Mouse (Mus musculus) cerebellum, adult 9-11 months (tissue): ENCODE measurements at regions not wholly inside any gene's neighbourhood (a gene's known extent, or its start where the extent isn't known, plus 50 kb on each side); places are given as distances from the start of the nearest gene placed in this dataset.

ENCODE experiments used
- DNase-seq: peaks from one replicate; pipeline ENCODE4 v3.0.0; 2022

DNA sequence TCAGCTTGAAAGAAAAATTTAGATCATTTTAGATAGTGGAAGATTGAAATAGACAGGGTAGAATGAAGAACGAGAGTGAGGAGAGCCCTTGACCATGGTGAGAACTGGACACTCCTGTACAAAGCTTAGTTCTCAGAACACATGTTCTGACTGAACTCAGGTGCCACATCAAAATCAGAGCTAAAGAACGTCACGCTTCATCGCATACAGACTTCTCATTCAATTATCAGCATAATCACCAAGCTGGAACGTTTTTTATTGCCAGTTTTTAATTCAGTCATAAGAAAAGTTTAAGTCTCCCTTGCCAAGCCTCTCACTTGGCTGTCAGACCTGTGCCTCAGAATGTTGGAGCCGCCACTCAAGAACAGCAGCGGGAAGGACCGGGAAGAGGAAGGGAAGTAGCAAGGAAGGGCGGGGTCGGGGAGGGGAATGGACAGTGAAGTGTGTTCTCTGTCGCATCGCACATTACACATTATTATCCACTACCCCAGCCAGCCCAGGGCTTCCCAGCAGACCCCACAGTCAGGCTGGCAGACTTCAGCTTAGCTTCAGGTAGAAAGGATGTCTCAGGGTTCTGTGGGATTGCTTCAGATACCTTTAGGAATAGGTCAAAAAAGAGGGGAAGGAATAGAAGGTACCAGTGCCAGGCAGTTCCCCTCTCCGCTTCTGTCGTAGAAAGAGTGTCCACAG is 140.1 kb upstream of the Smim15 start:
- no peak for DNase-seq

DNA sequence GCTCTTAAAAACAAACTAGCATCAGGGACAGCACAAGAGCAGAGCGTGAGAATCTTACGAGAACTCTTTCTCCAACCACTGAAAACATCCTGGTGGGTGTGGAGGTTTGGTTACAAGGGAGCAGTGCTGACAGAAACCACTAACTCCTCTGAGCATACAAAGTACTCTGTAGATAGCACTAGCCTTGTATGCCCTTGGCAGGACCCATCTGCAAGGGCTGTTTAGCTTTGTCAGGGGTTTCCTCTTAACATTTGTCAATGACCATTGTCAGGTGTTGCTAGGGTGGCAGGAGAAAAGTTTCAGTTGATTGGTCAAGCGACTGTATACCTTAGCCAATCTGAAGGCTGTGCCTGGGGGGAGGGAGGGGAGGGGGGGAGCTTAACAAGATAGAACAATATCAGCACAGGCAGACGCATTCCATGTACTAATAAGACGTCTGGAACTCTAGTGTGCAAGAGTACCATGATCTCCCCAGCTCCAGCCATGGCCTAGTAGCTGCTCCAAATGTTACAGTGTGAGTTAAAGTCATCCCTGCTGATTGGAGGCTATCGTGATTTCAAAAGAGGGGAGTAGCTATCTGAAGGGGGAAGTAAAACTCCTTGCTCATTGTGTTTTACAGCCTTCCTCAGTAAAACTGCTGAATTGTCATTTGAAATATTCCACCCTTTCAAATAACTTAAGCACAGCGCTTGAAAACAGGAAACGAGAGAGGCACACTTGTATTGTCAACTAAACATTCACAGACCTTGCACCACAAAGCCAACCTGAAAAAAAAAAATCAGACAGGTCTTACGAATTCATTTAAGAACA is 140.9 kb upstream of the Smim15 start:
- DNase-seq, result no peak

DNA sequence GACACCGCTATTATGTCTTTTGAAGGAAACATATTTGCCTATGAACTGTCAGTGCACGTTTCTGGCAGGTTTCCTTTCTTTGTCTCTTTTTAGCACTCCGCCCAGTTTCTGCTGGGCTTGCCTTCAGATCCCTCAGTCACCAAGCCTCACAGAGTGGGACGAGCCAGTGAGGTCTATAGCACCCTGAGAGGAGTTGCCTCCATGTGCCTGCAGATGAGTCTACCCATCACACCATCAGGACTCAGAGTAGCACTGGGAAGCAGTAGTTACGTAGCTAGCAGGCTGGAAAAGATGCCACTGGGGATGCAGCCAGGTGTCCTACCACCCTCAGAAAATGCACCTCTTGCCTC is 141.5 kb upstream of the Smim15 start:
- DNase-seq, result no peak

DNA sequence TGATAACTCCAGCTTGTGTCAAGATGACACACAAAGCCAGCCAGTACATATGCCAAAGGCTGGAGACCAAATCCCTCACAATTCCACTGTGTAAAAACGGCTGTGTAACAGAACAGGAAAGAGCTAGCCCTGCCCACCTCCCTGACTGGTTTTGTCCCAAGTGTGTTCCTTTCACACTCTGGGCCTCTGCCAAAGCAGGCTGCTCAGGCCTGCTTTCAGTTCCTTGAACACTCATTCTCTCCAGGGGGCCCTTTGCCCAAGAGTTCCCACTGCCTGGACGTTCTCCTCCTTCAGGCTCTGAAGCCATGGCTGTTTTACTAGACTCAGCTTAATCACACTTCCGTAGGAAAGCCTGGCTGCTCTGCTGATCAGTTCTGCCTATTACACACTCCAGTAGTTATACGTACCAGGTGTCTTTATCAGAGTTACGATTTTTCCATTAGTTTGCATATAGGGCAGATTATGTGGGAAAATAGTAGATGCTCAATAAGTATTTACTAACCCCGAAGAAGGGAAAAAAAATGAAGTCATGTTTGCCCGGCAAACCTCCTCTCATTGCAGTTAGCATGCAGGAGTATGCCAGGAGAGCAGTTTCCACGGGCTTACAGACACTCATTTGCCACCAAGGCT is 144.5 kb upstream of the Smim15 start:
- DNase-seq, result no peak

DNA sequence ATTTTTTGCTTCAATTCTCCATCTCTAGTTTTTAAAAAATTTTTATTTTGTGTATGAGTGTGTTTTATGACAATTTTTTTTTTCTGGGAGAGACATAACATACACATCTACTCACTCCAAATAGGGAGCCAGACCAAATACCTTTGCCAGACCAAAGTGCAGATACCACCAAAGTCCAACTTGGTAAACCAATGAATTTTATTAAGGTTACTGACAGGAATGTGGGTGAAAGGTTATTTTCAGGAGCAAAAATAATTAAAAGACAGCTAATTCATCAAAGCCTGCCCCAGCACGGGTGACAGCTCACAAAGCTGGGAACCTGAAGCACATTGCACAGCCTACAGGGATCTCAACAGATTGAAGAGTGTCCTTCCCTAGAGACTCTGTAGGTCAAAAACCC is 146.6 kb upstream of the Smim15 start:
- no peak for DNase-seq

DNA sequence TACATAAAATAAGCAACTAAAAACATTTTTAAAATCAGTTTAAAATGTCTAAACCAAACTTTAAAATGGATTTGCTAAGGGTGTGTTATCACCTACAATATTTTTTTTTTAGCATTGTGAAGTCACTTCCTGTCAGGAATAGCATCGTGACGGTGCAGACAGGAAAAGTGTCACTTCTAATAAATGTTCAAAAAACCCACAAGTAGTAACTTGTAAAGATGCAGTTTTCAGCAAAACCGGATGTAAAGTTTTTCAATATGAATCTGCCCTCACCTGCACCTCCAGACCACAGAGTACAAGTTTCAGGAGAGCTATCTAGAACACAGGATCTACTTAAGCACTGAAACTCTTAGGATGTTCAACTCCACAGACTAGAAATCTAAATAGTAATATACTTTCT is 147.1 kb upstream of the Smim15 start:
- no peak for DNase-seq

DNA sequence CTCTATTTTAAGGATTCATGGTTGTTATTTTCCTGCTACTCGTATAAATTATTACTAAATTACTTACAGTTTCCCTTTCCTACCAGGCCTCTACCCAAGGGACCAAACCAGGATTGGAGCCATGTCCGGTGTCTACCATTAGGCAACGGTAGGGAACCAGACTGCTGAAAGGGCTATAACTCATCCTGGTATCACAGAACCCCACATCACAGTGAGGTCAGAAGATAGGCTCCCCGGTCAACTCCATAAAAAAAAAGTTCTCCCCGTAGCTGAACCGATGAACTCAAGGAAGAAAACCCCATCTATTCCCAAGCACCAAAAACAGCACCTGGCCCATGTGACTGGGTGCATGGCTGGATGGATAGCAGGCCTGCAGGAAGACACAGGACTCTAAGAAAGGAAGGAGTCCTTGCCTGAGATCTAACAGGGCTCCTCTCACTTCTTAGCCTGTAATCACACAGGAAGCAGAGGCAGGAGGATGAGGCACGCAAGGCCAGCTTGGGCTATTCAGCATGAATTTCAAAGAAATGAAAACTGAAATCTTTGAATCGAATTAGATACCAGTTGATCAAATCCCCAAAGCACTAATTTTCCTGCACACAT is 150.6 kb upstream of the Smim15 start:
- DNase-seq, result no peak

DNA sequence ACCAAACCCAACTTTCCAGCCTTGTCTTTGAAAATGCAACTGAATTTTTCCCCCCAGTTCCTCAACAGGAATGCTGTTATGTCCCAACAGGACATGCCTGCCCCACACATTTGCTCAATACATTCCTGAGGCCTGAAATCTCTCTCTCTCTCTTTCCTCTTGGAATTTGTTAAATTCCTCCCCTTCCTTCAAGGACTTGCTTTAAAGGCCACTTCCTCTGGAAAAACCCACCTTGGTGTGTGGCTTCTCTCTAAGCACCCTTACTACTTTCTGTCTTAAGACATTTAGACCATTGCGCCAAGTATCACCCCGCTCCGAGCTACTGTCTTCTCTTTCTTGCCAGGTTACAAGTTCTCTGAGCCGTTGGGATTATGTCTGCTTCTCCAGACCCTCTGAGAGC is 151.2 kb upstream of the Smim15 start:
- DNase-seq, result no peak

DNA sequence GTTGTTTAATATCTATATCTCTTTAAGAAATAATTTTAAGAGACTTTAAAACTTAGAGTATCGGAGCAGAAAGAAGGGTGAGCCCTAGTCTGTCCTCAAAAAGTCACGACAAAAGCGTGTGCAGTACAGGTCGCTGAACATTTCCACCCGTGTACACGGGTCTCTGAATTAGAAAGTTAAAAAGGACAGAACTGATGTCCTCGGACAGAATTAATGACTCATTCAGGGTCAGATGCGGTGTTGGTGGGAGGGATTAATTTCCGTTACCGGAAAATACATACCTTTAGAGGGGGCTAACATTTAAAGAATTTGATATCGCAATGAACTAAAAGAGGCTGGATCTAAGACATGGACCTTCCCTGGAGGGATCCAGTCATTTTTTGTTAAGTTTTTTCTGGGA is 152.3 kb upstream of the Smim15 start:
- no peak for DNase-seq

DNA sequence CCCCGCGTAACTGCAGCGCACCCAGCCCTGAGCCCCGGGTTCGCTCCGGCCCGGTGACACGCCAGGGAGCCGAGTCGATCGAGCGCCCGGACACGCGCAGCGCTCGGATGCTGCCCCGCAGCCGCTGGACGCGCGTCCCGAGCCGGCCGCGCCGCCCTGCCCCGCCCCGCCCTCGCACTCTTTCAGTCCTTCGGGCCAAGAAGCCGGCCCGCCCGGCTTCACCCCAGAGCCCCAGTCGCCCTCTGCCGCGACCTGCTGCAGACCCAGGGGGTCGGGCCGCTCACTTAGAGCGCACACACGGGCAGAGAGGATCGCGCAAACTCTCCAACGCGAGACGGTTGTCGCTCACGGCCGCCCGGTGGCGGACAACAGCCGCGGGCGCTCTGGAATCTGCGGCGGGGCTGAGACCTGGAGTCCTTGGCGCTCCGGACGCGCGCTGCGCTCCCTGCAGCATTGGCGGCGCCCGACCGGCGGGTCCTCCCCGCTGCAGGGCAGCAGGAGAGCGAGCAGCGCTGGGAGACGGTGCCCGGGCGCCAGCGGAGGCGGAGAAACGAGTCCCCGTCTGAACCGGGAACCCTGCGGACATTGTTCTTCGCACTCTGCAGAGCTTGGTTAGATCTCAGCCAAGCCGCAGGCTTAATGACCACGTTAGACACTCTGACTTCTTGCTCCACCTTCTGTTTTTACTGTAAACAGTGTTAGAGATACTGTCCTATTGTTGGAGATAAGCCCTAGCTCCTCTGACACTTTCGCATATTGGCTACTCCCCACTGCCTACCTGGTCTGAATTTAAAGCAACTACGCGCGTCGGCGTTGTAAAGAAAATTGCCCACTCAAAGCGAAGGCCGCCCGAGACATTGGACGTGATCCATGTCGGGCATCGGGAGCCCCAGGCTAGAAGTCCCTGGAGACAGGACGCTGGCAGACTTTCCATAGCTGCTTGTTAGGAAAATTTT is 153.1 kb upstream of the Smim15 start:
- peak; percentile 71 for DNase-seq

DNA sequence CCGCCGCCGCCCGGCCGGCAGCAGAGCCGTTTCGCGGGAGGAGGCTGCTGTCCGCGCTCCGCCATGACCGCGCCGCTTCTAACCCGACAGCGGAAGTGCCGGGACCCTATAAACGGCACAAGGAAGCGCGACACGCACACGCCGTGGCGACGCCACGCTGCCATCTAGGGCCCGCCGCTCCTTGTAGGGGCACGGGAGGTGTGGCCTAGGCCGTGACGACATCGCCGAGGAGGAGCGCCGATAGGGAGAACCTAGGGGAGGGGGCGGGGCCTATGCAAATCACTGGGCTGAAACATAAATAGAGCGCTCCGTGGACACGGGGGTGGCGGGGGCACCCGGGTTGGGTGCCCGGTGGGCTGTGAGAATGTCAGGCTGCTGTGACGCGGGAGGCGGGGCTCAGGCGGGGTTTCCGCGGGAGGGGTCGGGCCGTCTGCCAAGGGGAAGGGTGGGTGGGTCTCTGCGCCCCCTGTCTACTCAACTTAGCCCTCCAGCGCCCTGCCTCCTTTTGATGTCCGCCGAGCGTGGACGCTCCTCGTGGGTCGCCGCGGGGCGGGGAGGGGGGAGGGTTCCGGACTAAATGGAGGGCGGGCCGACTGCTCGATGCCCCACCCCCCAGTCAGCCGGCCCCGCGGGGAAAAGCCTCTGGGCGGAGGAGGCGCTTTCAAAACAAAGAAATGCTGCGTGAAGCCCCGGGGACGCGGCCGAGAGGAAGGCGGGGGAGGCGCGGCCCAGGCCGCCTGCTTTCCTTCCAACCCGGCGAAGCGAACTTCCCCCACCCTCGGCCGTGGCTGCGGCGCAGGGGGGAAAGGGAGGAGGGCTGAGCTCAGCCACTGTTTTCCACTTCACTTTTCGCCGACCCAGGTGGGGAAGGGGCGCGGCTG is 154.0 kb upstream of the Smim15 start:
- peak; percentile 99 for DNase-seq

DNA sequence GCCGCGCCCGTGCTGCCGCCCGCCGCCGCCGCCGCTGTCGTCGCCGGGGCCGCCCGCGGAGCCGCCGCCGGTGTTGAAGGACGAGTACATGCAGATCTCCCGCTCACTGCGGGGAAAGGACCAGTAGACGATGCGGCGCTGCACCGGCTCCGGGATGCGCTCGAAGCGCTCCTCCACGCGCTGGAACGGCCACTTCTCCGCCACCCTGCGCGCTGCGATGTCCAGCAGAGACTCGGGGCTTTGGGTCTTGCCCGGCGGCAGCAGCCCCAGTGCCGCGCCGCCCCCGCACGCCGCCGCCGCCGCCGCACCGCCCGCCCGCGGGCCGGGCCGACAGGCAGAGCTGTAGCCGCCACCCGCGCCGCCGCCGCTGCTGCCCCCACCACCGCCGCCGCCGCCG is 154.7 kb upstream of the Smim15 start:
- DNase-seq, result no peak

DNA sequence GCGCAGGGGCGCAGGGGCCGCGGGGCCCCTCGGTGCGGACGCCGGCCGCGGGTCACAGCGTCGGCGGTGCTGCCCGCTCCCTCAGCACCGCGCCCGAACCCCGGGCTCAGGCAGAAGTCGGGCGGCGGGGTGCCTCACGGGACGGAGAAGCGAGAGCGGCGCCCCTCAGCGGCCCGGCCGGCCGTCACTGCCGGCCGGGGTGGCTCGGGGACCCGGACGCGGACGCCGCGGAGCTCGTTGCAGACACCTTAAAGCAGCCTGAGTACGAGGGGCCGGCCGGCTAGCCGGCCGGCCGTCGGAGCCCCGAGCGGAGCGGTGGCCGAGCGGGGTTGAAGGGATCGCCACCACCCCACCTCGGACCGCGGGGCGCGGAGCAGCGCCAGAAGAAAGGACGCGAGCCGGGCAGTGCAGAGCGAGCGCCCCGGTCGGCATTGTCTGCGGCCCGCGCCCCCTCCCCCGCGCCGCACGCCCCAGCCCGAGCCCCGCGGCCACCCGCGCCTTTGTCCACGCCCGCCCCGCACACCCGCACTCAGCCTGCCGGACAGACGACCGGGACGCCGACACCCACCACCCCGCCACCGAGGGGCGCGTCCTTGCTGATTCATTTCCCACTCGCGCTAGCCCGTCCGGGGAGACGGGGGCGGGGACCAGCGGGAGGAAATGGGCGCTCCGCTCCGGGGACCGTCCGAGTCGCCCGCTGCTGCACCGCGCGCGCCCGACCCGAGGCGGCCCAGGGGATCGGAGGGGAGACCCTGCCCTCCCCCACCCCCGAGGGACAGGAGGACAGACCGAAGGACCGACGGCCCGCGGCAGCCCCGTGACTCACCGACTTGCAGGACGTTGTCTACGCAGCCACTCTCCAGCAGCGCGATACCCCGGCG is 155.4 kb upstream of the Smim15 start:
- DNase-seq, result peak; percentile 71

DNA sequence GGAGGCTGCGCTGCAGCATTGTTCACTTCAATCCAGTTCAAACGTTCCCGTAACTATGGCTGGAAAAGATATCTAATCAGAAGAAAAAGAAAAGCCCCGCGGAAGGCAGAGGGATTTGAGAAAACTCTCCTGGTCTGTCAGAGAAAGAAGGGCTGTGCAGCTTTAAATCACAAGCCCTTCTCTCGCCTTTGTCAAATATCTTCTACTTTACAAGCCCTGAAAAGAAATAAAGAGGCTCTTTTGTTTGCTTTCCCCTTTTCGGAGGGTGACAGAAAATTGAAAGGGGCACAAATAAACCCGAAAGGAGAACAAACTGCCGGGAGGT is 156.1 kb upstream of the Smim15 start:
- DNase-seq, result no peak

DNA sequence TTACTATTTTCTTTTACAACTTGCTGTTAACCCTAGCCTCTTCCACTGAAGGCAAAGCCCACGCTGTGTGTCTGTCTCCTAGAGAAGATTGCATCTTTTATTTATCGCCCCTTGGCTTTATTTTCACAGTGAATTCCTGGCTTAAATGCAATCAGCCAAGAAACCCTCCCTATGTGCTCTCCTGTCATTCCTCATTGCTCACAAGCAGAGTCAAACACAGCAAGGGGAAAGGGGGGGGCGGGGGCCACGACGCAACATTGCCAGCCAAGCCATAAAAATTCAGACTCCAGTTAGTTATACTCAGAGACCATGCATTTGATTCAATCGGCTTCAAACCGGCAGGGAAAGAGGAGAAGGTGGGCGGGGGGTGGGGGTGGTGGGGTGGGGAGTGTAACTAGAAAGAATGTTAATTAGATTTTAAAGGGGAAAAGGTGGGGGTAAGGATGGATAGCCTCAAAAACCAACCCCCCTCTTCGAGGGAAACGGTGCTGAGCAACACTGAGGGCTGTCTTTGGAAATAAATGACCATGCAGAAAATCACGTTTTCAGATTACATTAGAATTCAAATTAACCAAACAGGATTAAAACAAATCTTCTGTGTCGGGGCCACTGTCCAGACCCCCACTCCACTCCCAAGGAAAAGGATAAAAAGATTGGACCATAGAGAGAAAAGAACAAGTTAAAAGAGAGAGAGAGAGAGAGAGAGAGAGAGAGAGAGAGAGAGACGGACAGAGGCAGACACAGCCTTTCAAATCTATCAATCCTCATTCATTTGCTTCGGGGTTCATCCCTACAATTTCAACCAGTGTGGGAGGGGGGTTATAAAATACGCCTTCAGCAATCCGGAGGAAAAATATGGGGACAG is 156.6 kb upstream of the Smim15 start:
- DNase-seq, result no peak

DNA sequence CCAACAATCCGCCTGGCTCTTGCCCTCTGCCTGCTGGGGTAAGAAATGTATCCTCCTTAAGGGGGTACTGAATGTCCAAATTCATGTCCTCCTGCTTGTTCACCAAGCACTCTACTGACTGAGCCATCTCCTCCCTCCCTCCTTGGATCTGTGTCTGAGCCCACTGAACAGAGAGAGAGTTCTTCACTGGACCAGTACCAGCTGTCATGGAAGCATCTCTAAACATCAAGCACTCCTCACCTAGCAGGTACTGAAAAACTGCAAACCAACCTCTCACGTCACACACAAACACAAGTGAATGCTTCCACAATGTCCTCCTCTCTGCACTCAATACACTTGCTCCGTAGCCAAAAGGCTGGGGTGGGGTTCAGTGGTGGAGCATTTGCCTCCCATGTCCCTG is 159.4 kb upstream of the Smim15 start:
- no peak for DNase-seq

DNA sequence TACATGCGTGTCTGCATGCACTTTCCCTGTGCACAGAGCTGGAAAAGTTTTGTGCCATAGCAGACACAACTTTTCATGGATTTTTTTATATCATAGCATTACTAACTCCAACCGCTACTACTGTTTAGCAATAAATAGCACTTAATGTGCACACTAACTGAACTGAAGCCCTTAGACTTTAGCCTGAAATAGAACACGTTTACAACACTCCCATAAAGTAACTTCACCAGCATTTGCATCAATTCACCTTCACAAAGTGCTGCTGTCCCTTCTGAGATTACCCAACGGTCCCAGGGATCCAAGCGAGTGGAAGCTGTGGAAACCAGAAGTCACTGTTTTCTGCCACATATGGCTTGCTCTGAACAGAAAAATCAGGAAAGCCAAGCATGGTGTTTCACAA is 161.9 kb upstream of the Smim15 start:
- no peak for DNase-seq

DNA sequence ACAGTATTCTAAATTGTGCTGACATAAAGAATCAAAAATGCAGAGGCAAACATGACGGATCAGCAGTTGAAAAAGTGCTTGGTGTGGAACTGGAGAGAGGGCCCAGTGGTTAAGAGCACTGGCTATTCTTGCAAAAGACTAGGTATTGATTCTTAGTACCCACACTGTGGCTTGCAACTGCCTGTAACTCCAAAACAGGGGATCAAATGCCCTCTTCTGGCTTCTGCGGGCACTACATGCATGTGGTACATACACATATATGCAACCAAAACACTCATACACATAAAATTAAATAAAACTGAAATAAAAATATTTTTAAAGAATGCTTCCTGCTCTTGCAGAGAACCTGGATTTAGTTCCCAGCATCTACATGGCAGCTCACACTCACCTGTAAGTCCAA is 163.7 kb upstream of the Smim15 start:
- DNase-seq, result no peak

DNA sequence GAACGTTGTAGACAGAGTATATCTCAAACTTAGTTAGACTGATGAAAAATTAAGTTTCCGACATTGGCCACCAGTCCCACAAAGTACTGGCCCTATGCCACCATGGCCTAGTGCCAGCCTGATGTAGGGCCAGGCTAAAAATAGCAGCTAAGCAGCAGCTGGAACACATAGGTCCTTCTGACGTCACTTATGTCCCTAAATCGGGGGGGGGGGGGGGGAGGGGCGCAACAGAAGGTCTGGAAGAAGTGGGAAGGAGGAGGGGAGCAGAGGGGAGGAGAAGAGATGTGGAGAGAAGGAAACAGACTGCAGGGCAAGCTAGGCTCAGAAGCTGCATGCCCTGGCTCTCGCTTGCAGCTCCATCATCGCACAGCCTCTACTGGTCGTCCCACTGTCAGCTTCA is 164.7 kb upstream of the Smim15 start:
- no peak for DNase-seq

DNA sequence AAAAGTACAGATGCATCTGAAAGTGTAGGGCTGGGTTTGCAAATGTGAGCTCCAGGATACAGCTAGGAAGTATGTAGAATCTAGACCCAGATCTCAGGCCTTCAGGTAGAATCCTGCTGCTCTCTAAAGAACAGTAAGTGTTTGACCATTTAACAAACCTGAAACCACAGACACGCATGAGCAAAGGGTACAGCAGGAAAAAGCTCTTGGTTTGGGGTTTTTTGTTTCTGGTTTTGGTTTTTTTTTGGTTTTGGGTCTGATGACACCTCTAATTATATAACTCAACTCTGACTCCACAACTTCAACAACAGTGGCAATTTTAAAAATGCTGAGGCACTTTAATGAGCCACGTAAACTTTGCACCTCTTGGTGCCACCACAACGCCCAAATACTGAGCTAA is 165.3 kb upstream of the Smim15 start:
- DNase-seq, result no peak
